Mouse (Mus musculus): Measurements from ENCODE around the gene Mpzl2. TPM values are rescaled to one million over a fixed set of nuclear protein-coding genes. Genes with fewer than 3 reads are reported as not detected.
A peak's percentile ranks its signal among the peaks of the same experiment; 100 is the strongest.

Gene Mpzl2
- total and polyA plus RNA-seq, 3 experiments, result 0.08 to 0.39 TPM; not detected in 1

- Histone ChIP-seq H3K9me3 (replicated peaks; ENCODE audit: insufficient read depth, low read length) (no peaks in the 10 kb centered on the region), H3K9ac (ENCODE audit: control insufficient read depth, low read depth, low read length, poor library complexity, severe bottlenecking) (no peak overlapping the region), H3K79me2 (ENCODE audit: control insufficient read depth, insufficient read depth, low read length, poor library complexity) (no peaks in the 10 kb centered on the region), H3K27me3 (ENCODE audit: control insufficient read depth in 1 of 2, insufficient read depth in 2 of 2, low read length in 2 of 2) (no peaks in the 10 kb centered on the region), H3K36me3 (ENCODE audit: control insufficient read depth in 1 of 2, insufficient read depth in 2 of 2, low read length in 2 of 2) (peaks cover 0 to 4% of the 10 kb centered on the region in 2 experiments; a peak in 2 of 4 replicates), H3K27ac (ENCODE audit: control insufficient read depth, low read depth, low read length) (no peak overlapping the region), H3K4me3 (ENCODE audit: control insufficient read depth in 1 of 2, insufficient read depth in 1 of 2, low read depth in 2 of 2, low read length in 2 of 2) (no peak overlapping the region), H3K4me1 (ENCODE audit: control insufficient read depth in 1 of 2, insufficient read depth in 2 of 2, low read length in 2 of 2) (peaks cover 0 to 11% of the 10 kb centered on the region in 2 experiments; a peak in 3 of 4 replicates)
- DNase-seq (ENCODE audit: low read depth, low spot score), result no peak
- 0 out of 6 replicates have a peak, but pooled peaks of 1 of the 3 experiments have one; percentile 1 for TF ChIP-seq CTCF (IDR thresholded peaks at IDR 0.05 in 2 of 3, conservative IDR thresholded peaks at IDR 0.05 in 1 of 3; ENCODE audit: control insufficient read depth in 1 of 3, insufficient read depth in 1 of 3, low read depth in 2 of 3, low read length in 3 of 3, poor library complexity in 1 of 3, severe bottlenecking in 1 of 3)
- TF ChIP-seq ZMIZ1 (IDR thresholded peaks at IDR 0.05; ENCODE audit: low read depth, low read length), result no peak
- no peak for TF ChIP-seq KAT2A (conservative IDR thresholded peaks at IDR 0.05; ENCODE audit: low read depth, low read length)
- peak; percentile 10; the same call in 1 of the 2 replicates for TF ChIP-seq SMC3 (IDR thresholded peaks at IDR 0.05; ENCODE audit: low read depth, low read length)
Observed at GRCm38 (mm10) chr9:45014879-45015278, 24.7 kb upstream of the Mpzl2 start.

- H3K9me3 ChIP-seq (replicated peaks; ENCODE audit: insufficient read depth, low read length), result no peaks in the 10 kb centered on the region
Observed at GRCm38 (mm10) chr9:45015841-45016240, 23.8 kb upstream of the Mpzl2 start.

GRCm38 (mm10) chr9:45018031-45018430 is 21.6 kb upstream of the Mpzl2 start:
- peaks cover 0 to 1% of the 10 kb centered on the region in 2 experiments; a peak in 2 of 4 replicates for H3K27me3 ChIP-seq (ENCODE audit: control insufficient read depth in 1 of 2, insufficient read depth in 2 of 2, low read length in 2 of 2)
- no peaks in the 10 kb centered on the region for H3K79me2 ChIP-seq (ENCODE audit: control insufficient read depth, insufficient read depth, low read length, poor library complexity)
- no peak for TF ChIP-seq POLR2AphosphoS5 (IDR thresholded peaks at IDR 0.05; ENCODE audit: borderline replicate concordance, low read depth, low read length)
- no peak for TF ChIP-seq MEF2A (IDR thresholded peaks at IDR 0.05; ENCODE audit: extremely low read depth, insufficient replicate concordance, low read depth, low read length, poor library complexity, severe bottlenecking)
- no peak for TF ChIP-seq GABPA (IDR thresholded peaks at IDR 0.05; ENCODE audit: low read depth, low read length)
- TF ChIP-seq NELFE (IDR thresholded peaks at IDR 0.05; ENCODE audit: low read depth, low read length), result no peak
- no peak for TF ChIP-seq RCOR1 (IDR thresholded peaks at IDR 0.05; ENCODE audit: low read depth, low read length)
- no peak for TF ChIP-seq MAX (IDR thresholded peaks at IDR 0.05; ENCODE audit: low read length)
- H3K27ac ChIP-seq (ENCODE audit: control insufficient read depth, low read depth, low read length), result no peak overlapping the region; the same call in 1 of the 2 replicates
- no peaks in the 10 kb centered on the region for H3K9me3 ChIP-seq (replicated peaks; ENCODE audit: insufficient read depth, low read length)
- H3K4me1 ChIP-seq (ENCODE audit: control insufficient read depth in 1 of 2, insufficient read depth in 2 of 2, low read length in 2 of 2), result peaks cover 0 to 7% of the 10 kb centered on the region in 2 experiments; a peak in 3 of 4 replicates
- H3K4me3 ChIP-seq (ENCODE audit: control insufficient read depth in 1 of 2, insufficient read depth in 1 of 2, low read depth in 2 of 2, low read length in 2 of 2), result no peak overlapping the region
- no peak overlapping the region for H3K9ac ChIP-seq (ENCODE audit: control insufficient read depth, low read depth, low read length, poor library complexity, severe bottlenecking)
- H3K36me3 ChIP-seq (ENCODE audit: control insufficient read depth in 1 of 2, insufficient read depth in 2 of 2, low read length in 2 of 2), result no peaks in the 10 kb centered on the region
- DNase-seq (ENCODE audit: low read depth, low spot score), result no peak

More at GRCm38 (mm10) chr9:45015841-45016240, 23.8 kb upstream of the Mpzl2 start:
- no peak for DNase-seq (ENCODE audit: low read depth, low spot score)
- 0 out of 4 replicates have a peak, but pooled peaks cover 0 to under 1% of the 10 kb centered on the region in 2 experiments for H3K27me3 ChIP-seq (ENCODE audit: control insufficient read depth in 1 of 2, insufficient read depth in 2 of 2, low read length in 2 of 2)
- H3K79me2 ChIP-seq (ENCODE audit: control insufficient read depth, insufficient read depth, low read length, poor library complexity), result no peaks in the 10 kb centered on the region
- TF ChIP-seq MXI1 (IDR thresholded peaks at IDR 0.05; ENCODE audit: low read depth, low read length) (no peak), SMC3 (IDR thresholded peaks at IDR 0.05; ENCODE audit: low read depth, low read length) (no peak), MYB (IDR thresholded peaks at IDR 0.05; ENCODE audit: low read depth, low read length) (no peak), MAX (IDR thresholded peaks at IDR 0.05; ENCODE audit: low read length) (no peak), GABPA (IDR thresholded peaks at IDR 0.05; ENCODE audit: low read depth, low read length) (no peak), POLR2AphosphoS2 (IDR thresholded peaks at IDR 0.05; ENCODE audit: low read length) (no peak)
- peaks cover 0 to 9% of the 10 kb centered on the region in 2 experiments; a peak in 3 of 4 replicates for H3K4me1 ChIP-seq (ENCODE audit: control insufficient read depth in 1 of 2, insufficient read depth in 2 of 2, low read length in 2 of 2)
- H3K9ac ChIP-seq (ENCODE audit: control insufficient read depth, low read depth, low read length, poor library complexity, severe bottlenecking), result no peak overlapping the region
- H3K4me3 ChIP-seq (ENCODE audit: control insufficient read depth in 1 of 2, insufficient read depth in 1 of 2, low read depth in 2 of 2, low read length in 2 of 2), result no peak overlapping the region
- H3K36me3 ChIP-seq (ENCODE audit: control insufficient read depth in 1 of 2, insufficient read depth in 2 of 2, low read length in 2 of 2), result no peaks in the 10 kb centered on the region
- H3K27ac ChIP-seq (ENCODE audit: control insufficient read depth, low read depth, low read length), result no peak overlapping the region
